Mouse (Mus musculus): ENCODE data around the gene Racgap1.

- TF ChIP-seq CTCF (IDR thresholded peaks at IDR 0.05; ENCODE audit: low read depth) (no peak), EP300 (IDR thresholded peaks at IDR 0.05; ENCODE audit: low read depth) (no peak)
Observed at GRCm38 (mm10) chr15:99700219-99701106, 49.0 kb upstream of the Racgap1 start.

All from liver, postnatal 0 days (tissue).